Comparison of ENCODE assay signal across 27 mouse cellular contexts in the genomic region with DNA sequence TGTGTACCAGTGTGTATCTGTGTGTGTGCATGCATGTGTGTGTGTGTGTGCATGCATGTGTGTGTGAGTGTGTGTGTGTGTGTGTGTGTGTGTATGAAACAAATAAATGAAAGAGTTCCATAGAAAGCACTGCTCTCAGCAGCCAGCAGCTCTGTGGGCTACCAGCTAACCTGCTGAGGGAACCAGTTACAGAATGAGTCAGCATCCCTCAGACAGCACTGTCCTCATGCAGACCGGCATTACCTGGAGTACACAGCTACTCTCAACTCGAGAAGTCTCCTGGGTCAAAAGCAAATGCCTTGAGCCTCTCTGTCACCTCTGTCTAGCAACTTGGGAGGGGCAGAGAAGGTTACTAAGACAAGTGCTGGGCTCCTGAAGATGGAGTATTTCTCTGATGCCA. TPM values are rescaled to one million over a fixed set of nuclear protein-coding genes. Genes with fewer than 3 reads are reported as not detected.
DNase-seq lines count a peak whose midpoint lies in the region; ATAC-seq and TF ChIP-seq lines count a peak whose summit lies in the region.
"Had no signal": no experiment of that assay in that cellular context is flagged by ENCODE, and none has a peak within 500 bp of the region (broad histone marks: within the 10 kb centered on the region; RNA-seq: fewer than 3 reads in every experiment).

No protein-coding gene starts in this region.

- no peak overlapping the region for H3K27ac ChIP-seq in heart, embryonic 12.5 days (ENCODE audit: poor library complexity, severe bottlenecking)
- no peak overlapping the region for H3K27ac ChIP-seq in CH12.LX (ENCODE audit: insufficient read depth, low read depth)
- no peak overlapping the region for H3K27ac ChIP-seq in lung, postnatal 0 days (ENCODE audit: low read length)
- no peak overlapping the region for H3K27ac ChIP-seq in midbrain, embryonic 15.5 days
- H3K27ac ChIP-seq: embryonic facial prominence, embryonic 12.5 days; heart, embryonic 15.5 days; hindbrain, embryonic 15.5 days; layer of hippocampus, adult 2 months; midbrain, embryonic 12.5 days; neural tube, embryonic 13.5 days had no signal

- in situ Hi-C loops in CH12.LX (cut with MboI; ENCODE audit: low pct_ligation_motif_present, low pct_unique_long_range_greater_than_20kb, low sequenced_read_pairs): loop anchor here (25.0 kb wide), 2 partner anchors 466 to 659 kb away; no protein-coding TSS in a partner anchor

- no peaks in the 10 kb centered on the region for H3K79me2 ChIP-seq in CH12.LX (replicated peaks; ENCODE audit: control insufficient read depth, extremely low read depth, insufficient read depth, poor library complexity, severe bottlenecking)

- no peak overlapping the region for H3K9ac ChIP-seq in heart, embryonic 12.5 days
- no peak overlapping the region for H3K9ac ChIP-seq in CH12.LX (ENCODE audit: insufficient read depth, low read depth)
- H3K9ac ChIP-seq in lung, postnatal 0 days (replicated peaks; ENCODE audit: low read depth): no peak overlapping the region
- no peak overlapping the region for H3K9ac ChIP-seq in midbrain, embryonic 15.5 days
- H3K9ac ChIP-seq: embryonic facial prominence, embryonic 12.5 days; forebrain, postnatal 0 days; heart, embryonic 15.5 days; hindbrain, embryonic 15.5 days; lung, embryonic 14.5 days; midbrain, embryonic 12.5 days; neural tube, embryonic 13.5 days had no signal

- H3K27me3 ChIP-seq in heart, embryonic 12.5 days (replicated peaks): peaks cover 15% of the 10 kb centered on the region
- H3K27me3 ChIP-seq in CH12.LX (replicated peaks): no peaks in the 10 kb centered on the region
- peaks cover 5% of the 10 kb centered on the region for H3K27me3 ChIP-seq in lung, postnatal 0 days (replicated peaks; ENCODE audit: insufficient read depth, low read length)
- H3K27me3 ChIP-seq in midbrain, embryonic 15.5 days (replicated peaks): peaks cover 23% of the 10 kb centered on the region

- no peak for TF ChIP-seq POLR2A in CH12.LX (IDR thresholded peaks at IDR 0.05; ENCODE audit: low read depth, low read length)

- peak; percentile 61 for TF ChIP-seq EP300 in CH12.LX (IDR thresholded peaks at IDR 0.05; ENCODE audit: low read length)
- TF ChIP-seq EP300 in lung, postnatal 0 days (IDR thresholded peaks at IDR 0.05): no peak

- no peaks in the 10 kb centered on the region for H3K9me3 ChIP-seq in heart, embryonic 12.5 days (replicated peaks)
- H3K9me3 ChIP-seq in CH12.LX (replicated peaks; ENCODE audit: low read length): no peaks in the 10 kb centered on the region
- no peaks in the 10 kb centered on the region for H3K9me3 ChIP-seq in lung, postnatal 0 days (ENCODE audit: low read length)
- H3K9me3 ChIP-seq in midbrain, embryonic 15.5 days: no peaks in the 10 kb centered on the region
- H3K9me3 ChIP-seq: embryonic facial prominence, embryonic 12.5 days; heart, embryonic 15.5 days; hindbrain, embryonic 15.5 days; midbrain, embryonic 12.5 days; neural tube, embryonic 13.5 days had no signal

- H3K36me3 ChIP-seq in heart, embryonic 12.5 days: no peaks in the 10 kb centered on the region
- peaks cover 0 to 6% of the 10 kb centered on the region in 2 experiments for H3K36me3 ChIP-seq in CH12.LX (replicated peaks in 1 of 2; ENCODE audit: control insufficient read depth in 1 of 2, insufficient read depth in 1 of 2, low read length in 1 of 2)
- H3K36me3 ChIP-seq in lung, postnatal 0 days (ENCODE audit: insufficient read depth, low read length): no peaks in the 10 kb centered on the region
- no peaks in the 10 kb centered on the region for H3K36me3 ChIP-seq in midbrain, embryonic 15.5 days (replicated peaks)
- H3K36me3 ChIP-seq: G1E; heart, embryonic 15.5 days; hindbrain, embryonic 15.5 days; midbrain, embryonic 12.5 days; neural tube, embryonic 13.5 days had no signal

- no peak for ATAC-seq in heart, embryonic 12.5 days (ENCODE audit: insufficient number of reproducible peaks, low FRiP score)
- ATAC-seq in lung, postnatal 0 days: no peak
- ATAC-seq in midbrain, embryonic 15.5 days (replicated peaks): no peak
- ATAC-seq: forebrain, postnatal 0 days had no signal

- no peaks in the 10 kb centered on the region for H3K4me1 ChIP-seq in heart, embryonic 12.5 days (replicated peaks)
- peaks cover 5 to 7% of the 10 kb centered on the region in 2 experiments for H3K4me1 ChIP-seq in CH12.LX (ENCODE audit: control insufficient read depth in 1 of 2, insufficient read depth in 2 of 2)
- H3K4me1 ChIP-seq in lung, postnatal 0 days (ENCODE audit: insufficient read depth, low read depth, low read length): no peaks in the 10 kb centered on the region
- no peaks in the 10 kb centered on the region for H3K4me1 ChIP-seq in midbrain, embryonic 15.5 days
- H3K4me1 ChIP-seq: heart, embryonic 15.5 days; hindbrain, embryonic 15.5 days; midbrain, embryonic 12.5 days; neural tube, embryonic 13.5 days had no signal

- DNase-seq in heart, adult 11 months: peak; percentile 68
- peak; percentile 25 for DNase-seq in CH12.LX (ENCODE audit: extremely low read depth)
- DNase-seq in induced T-regulatory cell, adult 2 months (ENCODE audit: low read depth): peak; percentile 79
- no peak for DNase-seq in lung, postnatal 0 days (ENCODE audit: low spot score)
- DNase-seq in gastrocnemius, adult 18-20 months (ENCODE audit: low spot score): no peak
- DNase-seq: adrenal gland, postnatal 36 days; cerebellum, adult 18-20 months; forebrain, postnatal 0 days; gastrocnemius, postnatal 10 days; heart, adult 18-20 months; heart, postnatal 4 days; kidney, adult 2 months; kidney, postnatal 10 days; left cerebral cortex, postnatal 4 days; lung, embryonic 14.5 days; lung, postnatal 4 days; right cerebral cortex, postnatal 14 days; thymus, postnatal 36 days had no signal

- no peak for TF ChIP-seq CTCF in CH12.LX (conservative IDR thresholded peaks at IDR 0.05 in 1 of 2, IDR thresholded peaks at IDR 0.05 in 1 of 2; ENCODE audit: low read depth in 2 of 2, low read length in 2 of 2)
- no peak for TF ChIP-seq CTCF in lung, postnatal 0 days (IDR thresholded peaks at IDR 0.05)

- TF ChIP-seq RAD21 in CH12.LX (IDR thresholded peaks at IDR 0.05; ENCODE audit: low read depth, low read length): no peak

- no peak overlapping the region for H3K4me2 ChIP-seq in heart, embryonic 12.5 days
- H3K4me2 ChIP-seq in CH12.LX (ENCODE audit: insufficient read depth, low read depth, poor library complexity, severe bottlenecking): no peak overlapping the region
- H3K4me2 ChIP-seq in lung, postnatal 0 days (replicated peaks; ENCODE audit: low read depth, low read length): no peak overlapping the region
- H3K4me2 ChIP-seq in midbrain, embryonic 15.5 days: no peak overlapping the region
- H3K4me2 ChIP-seq: embryonic facial prominence, embryonic 12.5 days; heart, embryonic 15.5 days; hindbrain, embryonic 15.5 days; lung, embryonic 14.5 days; midbrain, embryonic 12.5 days; neural tube, embryonic 13.5 days had no signal

- WGBS in heart, embryonic 12.5 days: 27% methylated on average over 2 of the region's 2 CpGs
- WGBS in lung, postnatal 0 days: 45% methylated on average over 2 of the region's 2 CpGs
- 46% methylated on average over 2 of the region's 2 CpGs for WGBS in midbrain, embryonic 15.5 days

- dilution Hi-C loops in CH12.LX (cut with MboI; ENCODE audit: extremely low pct_ligation_motif_present, extremely low pct_unique_long_range_greater_than_20kb, low sequenced_read_pairs): no loop called here

- H3K4me3 ChIP-seq in heart, embryonic 12.5 days: no peak overlapping the region
- peak overlapping the region in 1 of 3 experiments; percentile 29 for H3K4me3 ChIP-seq in CH12.LX (replicated peaks in 1 of 3; ENCODE audit: low read depth in 2 of 3, low read length in 2 of 3, poor library complexity in 1 of 3)
- no peak overlapping the region for H3K4me3 ChIP-seq in lung, postnatal 0 days (ENCODE audit: low read depth, low read length)
- H3K4me3 ChIP-seq in midbrain, embryonic 15.5 days: no peak overlapping the region
- H3K4me3 ChIP-seq: embryonic facial prominence, embryonic 12.5 days; heart, embryonic 15.5 days; hindbrain, embryonic 15.5 days; layer of hippocampus, adult 2 months; midbrain, embryonic 12.5 days; neural tube, embryonic 13.5 days had no signal

TF ChIP-seq in CH12.LX, 34 proteins besides CTCF, POLR2A, EP300 and RAD21:
- TF ChIP-seq GABPA (IDR thresholded peaks at IDR 0.05; ENCODE audit: insufficient replicate concordance, low read depth, low read length) (no peak), POLR2AphosphoS2 (IDR thresholded peaks at IDR 0.05; ENCODE audit: low read depth, low read length) (no peak), NELFE (IDR thresholded peaks at IDR 0.05; ENCODE audit: low read depth, low read length) (no peak), TBP (conservative IDR thresholded peaks at IDR 0.05; ENCODE audit: low read depth, low read length) (no peak), MXI1 (IDR thresholded peaks at IDR 0.05; ENCODE audit: low read depth, low read length) (0 out of 2 replicates have a peak, but pooled peaks have one; percentile 24), BHLHE40 (IDR thresholded peaks at IDR 0.05; ENCODE audit: low read depth, low read length) (no peak), JUND (conservative IDR thresholded peaks at IDR 0.05; ENCODE audit: low read depth, low read length) (peak; percentile 88), JUN (IDR thresholded peaks at IDR 0.05; ENCODE audit: insufficient read depth, low read depth, low read length) (peak; percentile 72), CHD1 (IDR thresholded peaks at IDR 0.05; ENCODE audit: low read depth, low read length) (no peak), ELF1 (IDR thresholded peaks at IDR 0.05; ENCODE audit: low read depth, low read length) (no peak), IRF4 (IDR thresholded peaks at IDR 0.05; ENCODE audit: low read depth, low read length) (peak; percentile 89), RCOR1 (conservative IDR thresholded peaks at IDR 0.05; ENCODE audit: low read depth, low read length) (no peak), SMC3 (IDR thresholded peaks at IDR 0.05; ENCODE audit: low read depth, low read length) (no peak), ETS1 (conservative IDR thresholded peaks at IDR 0.05; ENCODE audit: low read depth, low read length) (no peak), ZMIZ1 (IDR thresholded peaks at IDR 0.05; ENCODE audit: low read depth, low read length) (no peak)

RNA-seq across cellular contexts. Expression of a gene that starts 48.5 kb away (rescaled TPM):
- polyA plus RNA-seq in heart, embryonic 12.5 days (2016; fragmentation: Nextera tagmentation; extraction: Ambion mirVana): 23.1 and 26.9 TPM in 2 replicates
- total RNA-seq in CH12.LX (2012; rRNA removed) (9.1 and 13.1 TPM in 2 replicates), CH12.LX (2014; rRNA removed) (7.5 and 8.3 TPM in 2 replicates)
- polyA plus RNA-seq in CH12.LX (2012; ENCODE audit: insufficient read length, low read depth): 20.7 and 22.7 TPM in 2 replicates
- 7.8 and 10.9 TPM in 2 replicates for polyA plus RNA-seq in lung, postnatal 0 days (2015; fragmentation: Nextera tagmentation; extraction: Ambion mirVana)
- polyA plus RNA-seq in midbrain, embryonic 15.5 days (2015; fragmentation: Nextera tagmentation; extraction: Ambion mirVana): 20.3 and 21.5 TPM in 2 replicates
- 10 to 100 TPM; 12.3 to 20.6 TPM for total RNA-seq in gastrocnemius, adult 18-20 months (2021)

Comparison
In these comparisons a context has a peak if more than half of its experiments do, and no peak if none do; other contexts are left out.
1. DNase-seq: peak in heart, adult 11 months (single experiment), CH12.LX (single experiment) and induced T-regulatory cell, adult 2 months (single experiment); none in lung, postnatal 0 days (single experiment) and gastrocnemius, adult 18-20 months (single experiment).